Mouse (Mus musculus) lung, adult 2 months (tissue): ENCODE results near the gene Farsa.

Experiments
- CTCF ChIP-seq: fragments of 200-500 bp; IDR thresholded peaks from 2 replicates; pipeline ENCODE4 v1.5.1; 2011; ENCODE audit warnings: mild to moderate bottlenecking, low read length, control low read depth; ENCODE audit not compliant: insufficient read depth
- POLR2A ChIP-seq: fragments of 200-500 bp; IDR thresholded peaks from 2 replicates; pipeline ENCODE4 v1.6.1; 2011; ENCODE audit warnings: low read depth, mild to moderate bottlenecking, control low read depth, low read length, borderline replicate concordance; ENCODE audit errors: extremely low read depth

DNA sequence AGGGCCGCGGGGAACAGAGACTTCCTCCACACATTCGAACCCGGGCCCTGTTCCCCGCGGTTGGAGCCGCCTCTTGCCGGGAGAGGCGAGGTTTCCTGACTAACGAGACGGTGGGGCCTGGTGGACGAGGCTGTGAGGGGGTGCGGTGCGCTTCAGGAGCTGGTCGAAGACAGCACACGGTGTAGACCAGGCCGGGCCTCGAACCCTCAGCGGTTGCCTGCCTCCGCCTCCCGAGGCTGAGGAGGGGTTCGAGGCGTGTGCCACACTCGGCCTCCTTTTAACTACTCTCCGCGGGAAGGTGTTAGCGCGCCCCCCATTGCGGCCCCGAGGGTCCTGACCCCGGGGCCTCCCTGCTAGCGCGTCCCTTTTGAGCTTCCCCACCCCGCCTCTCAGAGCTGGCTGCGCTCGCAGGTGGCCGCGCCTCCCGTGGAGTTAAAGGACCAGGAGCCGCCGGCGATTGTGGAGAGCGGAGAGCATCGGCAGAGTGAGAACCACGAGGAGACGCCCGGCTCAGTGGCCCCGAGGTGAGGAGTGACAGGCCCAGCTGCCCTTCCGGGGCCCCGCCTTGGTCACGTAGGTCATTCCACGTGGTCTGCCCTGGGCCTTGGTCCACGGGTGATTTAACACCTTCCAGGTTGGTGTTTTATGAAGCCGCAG lies 15.6 kb downstream of the Farsa start:
- TF ChIP-seq POLR2A = no peak
- no peak for TF ChIP-seq CTCF
